Mouse (Mus musculus) central nervous system, embryonic 18 days (tissue): Measurements from ENCODE around the gene Glrx. TPM values are rescaled to one million over a fixed set of nuclear protein-coding genes. Genes with fewer than 3 reads are reported as not detected.

ENCODE experiments used
- polyA plus RNA-seq: library from polyadenylated mRNA; depleted of rRNA; stranded (reverse); fragments of >200 nt; gene quantifications from 2 replicates; pipeline ENCODE4 v1.2.3, GENCODE M21; 2012; rRNA removed

Glrx gene
- 40.8 and 46.8 TPM in 2 replicates for polyA plus RNA-seq

DNA sequence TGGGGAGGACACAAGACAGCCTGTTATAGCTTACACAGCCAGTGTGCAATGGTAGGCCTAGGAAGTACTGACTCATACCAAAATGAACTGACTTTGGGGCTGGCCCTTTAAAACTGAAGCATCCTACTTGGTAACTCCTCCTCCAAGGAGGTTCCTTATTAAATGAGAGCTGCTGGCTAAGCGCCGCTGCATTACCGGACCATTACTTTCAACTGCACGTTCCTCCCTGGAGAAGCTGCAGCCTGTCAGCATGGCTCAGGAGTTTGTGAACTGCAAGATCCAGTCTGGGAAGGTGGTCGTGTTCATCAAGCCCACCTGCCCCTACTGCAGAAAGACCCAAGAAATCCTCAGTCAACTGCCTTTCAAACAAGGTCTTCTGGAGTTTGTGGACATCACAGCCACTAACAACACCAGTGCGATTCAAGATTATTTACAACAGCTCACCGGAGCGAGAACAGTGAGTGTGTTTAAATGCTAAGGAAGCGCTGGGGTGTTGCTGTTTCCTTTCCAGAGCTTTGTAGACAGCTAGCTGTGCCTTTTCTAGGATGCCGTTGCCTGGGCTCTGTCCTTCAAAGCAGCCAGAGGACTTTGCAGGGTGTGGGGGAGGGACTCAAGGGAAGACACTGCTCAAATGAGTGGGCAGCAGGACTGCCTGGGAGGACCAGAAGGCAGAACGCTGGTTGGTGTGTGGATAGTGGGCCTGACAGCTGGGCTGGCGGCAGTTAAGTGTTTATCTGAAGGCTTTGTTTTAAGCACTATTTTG is at the start of gene Glrx:
Gene Glrx (plus strand): TSS at position 150 of the 763 bp plus-strand sequence.

Other genes starting within 250 kb of the Glrx start
- gene Ell2, start 133.1 kb upstream of the Glrx start, polyA plus RNA-seq, result 1.6 and 1.9 TPM in 2 replicates
- 19.2 and 19.3 TPM in 2 replicates for gene Rhobtb3, start 104.1 kb downstream of the Glrx start, polyA plus RNA-seq
- gene Spata9, start 127.3 kb downstream of the Glrx start, polyA plus RNA-seq, result 1.3 and 1.7 TPM in 2 replicates
- 12.4 and 12.7 TPM in 2 replicates for gene Rfesd, start 178.9 kb downstream of the Glrx start, polyA plus RNA-seq
- gene Gpr150, start 217.1 kb downstream of the Glrx start, polyA plus RNA-seq, result 2.5 and 2.8 TPM in 2 replicates